Mouse (Mus musculus) spleen, adult 2 months (tissue): ENCODE measurements around the gene Slc30a6.

ENCODE experiments used
- CTCF ChIP-seq: fragments of 200-500 bp; IDR thresholded peaks from 2 replicates; pipeline ENCODE4 v1.5.1; 2011; ENCODE audit warnings: mild to moderate bottlenecking, inconsistent platforms; ENCODE audit not compliant: insufficient read depth, insufficient read length, insufficient replicate concordance; ENCODE audit errors: extremely low read depth
- POLR2A ChIP-seq: fragments of 200-500 bp; IDR thresholded peaks from 2 replicates; pipeline ENCODE4 v1.6.1; 2011; ENCODE audit warnings: low read depth, low read length, inconsistent platforms

- TF ChIP-seq CTCF = no peak
- TF ChIP-seq POLR2A = no peak
These were observed 36.1 kb downstream of the Slc30a6 start for GRCm38 (mm10) chr17:74431481-74431880.
